Mouse (Mus musculus): ENCODE data around the gene Xkr8.

- TF ChIP-seq CTCF (IDR thresholded peaks at IDR 0.05; ENCODE audit: low read depth) (no peak), EP300 (optimal IDR thresholded peaks at IDR 0.05) (no peak)
These were observed 47.9 kb upstream of the Xkr8 start for GRCm38 (mm10) chr4:132780288-132780687.

Measured in stomach, postnatal 0 days (tissue).